Mouse (Mus musculus) kidney, postnatal 0 days (tissue): Measurements from ENCODE around the gene Cntnap1. TPM values are rescaled to one million over a fixed set of nuclear protein-coding genes. Genes with fewer than 3 reads are reported as not detected.

Experiments used
- ATAC-seq: fragments of 200-750 bp; cut with Nextera tagmentation; replicated peaks from 2 replicates; pipeline ENCODE4 v1.8.0; 2017; ENCODE audit warnings: low read depth, moderate number of reproducible peaks, moderate TSS enrichment, moderate library complexity; ENCODE audit not compliant: low FRiP score
- DNase-seq: peaks from one replicate; pipeline ENCODE4 v3.0.0-alpha.2; 2016; ENCODE audit warnings: low spot score
- H3K27ac ChIP-seq: fragments of 300-500 bp; sonication (generic); 2 replicates; pipeline ENCODE4 v1.5.1; 2014; ENCODE audit warnings: mild to moderate bottlenecking
- H3K27me3 ChIP-seq: fragments of 300-500 bp; sonication (generic); 2 replicates; pipeline ENCODE4 v1.6.1; 2014; ENCODE audit warnings: low read length, mixed read lengths; ENCODE audit not compliant: insufficient read depth
- H3K36me3 ChIP-seq: fragments of 300-500 bp; sonication (generic); 2 replicates; pipeline ENCODE4 v1.6.1; 2014; ENCODE audit warnings: low read length, mixed read lengths; ENCODE audit not compliant: insufficient read depth
- H3K4me1 ChIP-seq: fragments of 300-500 bp; sonication (generic); replicated peaks from 2 replicates; pipeline ENCODE4 v1.6.1; 2014; ENCODE audit warnings: antibody characterized with exemption, low read length, mixed read lengths; ENCODE audit not compliant: insufficient read depth
- H3K4me2 ChIP-seq: fragments of 300-500 bp; sonication (generic); 2 replicates; pipeline ENCODE4 v1.6.1; 2014; ENCODE audit warnings: mild to moderate bottlenecking, low read length, moderate library complexity, mixed read lengths
- H3K4me3 ChIP-seq: fragments of 300-500 bp; sonication (generic); replicated peaks from 2 replicates; pipeline ENCODE4 v1.5.1; 2014; ENCODE audit warnings: low read depth, low read length
- H3K9ac ChIP-seq: fragments of 300-500 bp; sonication (generic); 2 replicates; pipeline ENCODE4 v1.6.1; 2014; ENCODE audit warnings: low read depth, low read length
- H3K9me3 ChIP-seq: fragments of 300-500 bp; sonication (generic); replicated peaks from 2 replicates; pipeline ENCODE4 v1.6.1; 2016; ENCODE audit warnings: low read length, inconsistent platforms, mixed read lengths
- CTCF ChIP-seq: IDR thresholded peaks from 2 replicates; pipeline ENCODE4 v1.5.1; 2016; ENCODE audit warnings: antibody characterized with exemption, low read depth, mild to moderate bottlenecking, moderate library complexity
- whole genome bisulfite sequencing: fragments of 180-500 bp; shearing (Covaris S2); extraction: QIAGEN DNeasy Blood & Tissue Kit; methylation state at CpG from one replicate; pipeline ENCODE4 v1.1.7; 2014; 5-methylcytosine and 5-hydroxymethylcytosine counted together
- polyA plus RNA-seq: library from polyadenylated mRNA; unstranded; fragments of >200 nt; fragmentation: Nextera tagmentation; extraction: Ambion mirVana; gene quantifications from 2 replicates; pipeline ENCODE4 v1.2.1, GENCODE M21; 2015

Cntnap1 gene
- polyA plus RNA-seq, 1 experiment from 2014 or later, result 0.78 TPM

- no peak overlapping the region for H3K4me3 ChIP-seq
- H3K4me1 ChIP-seq, result peaks cover 7% of the 10 kb centered on the region; the same call in 1 of the 2 replicates
- TF ChIP-seq CTCF, result no peak
- WGBS, result 35% methylated on average over 10 of the region's 10 CpGs
- H3K9ac ChIP-seq, result no peak overlapping the region
- no peak overlapping the region for H3K27ac ChIP-seq
- ATAC-seq, result no peak
- H3K27me3 ChIP-seq, result no peaks in the 10 kb centered on the region
- no peaks in the 10 kb centered on the region for H3K9me3 ChIP-seq
- no peak for DNase-seq
- H3K4me2 ChIP-seq, result no peak overlapping the region
- H3K36me3 ChIP-seq, result no peaks in the 10 kb centered on the region
These were observed 23.9 kb upstream of the Cntnap1 start for GRCm38 (mm10) chr11:101146377-101146776.

GRCm38 (mm10) chr11:101148751-101149150 is 21.6 kb upstream of the Cntnap1 start:
- DNase-seq (no peak), ATAC-seq (no peak)
- 45% methylated on average over 10 of the region's 10 CpGs for WGBS
- H3K27ac ChIP-seq, result peak overlapping the region; percentile 65
- no peak overlapping the region for H3K4me2 ChIP-seq
- no peaks in the 10 kb centered on the region for H3K27me3 ChIP-seq
- H3K4me1 ChIP-seq, result peaks cover 7% of the 10 kb centered on the region; the same call in 1 of the 2 replicates
- no peaks in the 10 kb centered on the region for H3K9me3 ChIP-seq
- no peak overlapping the region for H3K9ac ChIP-seq
- H3K4me3 ChIP-seq, result no peak overlapping the region
- H3K36me3 ChIP-seq, result no peaks in the 10 kb centered on the region
- TF ChIP-seq CTCF, result no peak

GRCm38 (mm10) chr11:101149178-101150105 is 20.9 kb upstream of the Cntnap1 start:
- no peak for TF ChIP-seq CTCF
- no peaks in the 10 kb centered on the region for H3K27me3 ChIP-seq
- DNase-seq, result peak; percentile 83
- no peak overlapping the region for H3K4me2 ChIP-seq
- peak overlapping the region; percentile 65 for H3K27ac ChIP-seq
- no peaks in the 10 kb centered on the region for H3K9me3 ChIP-seq
- H3K4me3 ChIP-seq, result no peak overlapping the region
- H3K4me1 ChIP-seq, result peaks cover 7% of the 10 kb centered on the region; the same call in 1 of the 2 replicates
- ATAC-seq, result 0 out of 2 replicates have a peak, but pooled peaks have one; percentile 33
- WGBS, result 22% methylated on average over 9 of the region's 9 CpGs
- no peak overlapping the region for H3K9ac ChIP-seq
- H3K36me3 ChIP-seq, result no peaks in the 10 kb centered on the region

- no peak overlapping the region for H3K9ac ChIP-seq
- WGBS, result 67% methylated on average over 2 of the region's 2 CpGs
- H3K27ac ChIP-seq, result no peak overlapping the region
- H3K4me1 ChIP-seq, result peaks cover 9% of the 10 kb centered on the region; the same call in 1 of the 2 replicates
- no peak for TF ChIP-seq CTCF
- H3K27me3 ChIP-seq, result no peaks in the 10 kb centered on the region
- no peak for DNase-seq
- no peak overlapping the region for H3K4me3 ChIP-seq
- no peaks in the 10 kb centered on the region for H3K36me3 ChIP-seq
- no peak overlapping the region for H3K4me2 ChIP-seq
- ATAC-seq, result no peak
- no peaks in the 10 kb centered on the region for H3K9me3 ChIP-seq
These were observed 19.3 kb upstream of the Cntnap1 start for GRCm38 (mm10) chr11:101151063-101151462.

- ATAC-seq (no peak), DNase-seq (no peak)
- H3K9ac ChIP-seq, result no peak overlapping the region
- no peak overlapping the region for H3K4me2 ChIP-seq
- peaks cover 13% of the 10 kb centered on the region; the same call in 1 of the 2 replicates for H3K4me1 ChIP-seq
- no peaks in the 10 kb centered on the region for H3K27me3 ChIP-seq
- H3K4me3 ChIP-seq, result no peak overlapping the region
- TF ChIP-seq CTCF, result no peak
- H3K27ac ChIP-seq, result no peak overlapping the region
- H3K9me3 ChIP-seq, result no peaks in the 10 kb centered on the region
- 52% methylated on average over 1 of the region's 1 CpGs for whole genome bisulfite sequencing
- H3K36me3 ChIP-seq, result no peaks in the 10 kb centered on the region
These were observed 17.5 kb upstream of the Cntnap1 start for GRCm38 (mm10) chr11:101152825-101153224.

- H3K4me3 ChIP-seq, result no peak overlapping the region
- no peaks in the 10 kb centered on the region for H3K36me3 ChIP-seq
- no peak for ATAC-seq
- TF ChIP-seq CTCF, result no peak
- 0 out of 2 replicates have a peak, but pooled peaks cover 6% of the 10 kb centered on the region for H3K4me1 ChIP-seq
- no peak overlapping the region for H3K4me2 ChIP-seq
- H3K27me3 ChIP-seq, result no peaks in the 10 kb centered on the region
- no peak for DNase-seq
- H3K9ac ChIP-seq, result no peak overlapping the region
- no peak overlapping the region for H3K27ac ChIP-seq
- H3K9me3 ChIP-seq, result no peaks in the 10 kb centered on the region
These were observed 15.7 kb upstream of the Cntnap1 start for GRCm38 (mm10) chr11:101154648-101155047.
